Mouse (Mus musculus): Measurements from ENCODE around the gene Mmab.

DNA sequence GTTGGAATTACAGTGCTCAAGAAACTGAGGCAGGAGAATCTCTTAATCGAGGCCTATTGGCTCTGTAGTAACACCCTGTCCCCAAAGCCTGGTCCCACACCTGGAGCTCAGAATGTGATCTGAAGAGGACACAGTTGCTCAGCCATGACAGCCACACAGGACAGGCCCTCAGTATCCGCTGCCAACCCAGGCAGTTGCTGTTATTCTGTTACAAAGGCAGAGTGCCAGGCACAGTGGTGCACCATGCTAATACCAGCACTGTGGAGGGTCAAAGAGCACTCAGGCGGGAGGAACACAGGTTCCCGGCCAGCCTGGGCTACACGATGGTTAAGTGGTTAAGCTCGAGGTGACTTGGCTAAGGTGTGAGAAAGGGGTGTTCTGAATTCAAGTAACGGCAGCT lies 14.1 kb downstream of the Mmab start:
- no peak for TF ChIP-seq POLR2A (IDR thresholded peaks at IDR 0.05; ENCODE audit: borderline replicate concordance, extremely low read depth, insufficient read depth, insufficient read length, poor library complexity, severe bottlenecking)
- TF ChIP-seq CTCF (IDR thresholded peaks at IDR 0.05; ENCODE audit: borderline replicate concordance, extremely low read depth, insufficient read depth, insufficient read length) = no peak

Measured in brain, embryonic 14.5 days (tissue).